Mouse (Mus musculus) MEL (cell line): Measurements from ENCODE around the gene Thoc7.

ENCODE experiments used
- CHD2 ChIP-seq: IDR thresholded peaks from 2 replicates; pipeline ENCODE4 v1.6.1; 2011; ENCODE audit warnings: low read length, improper control_type of control experiment
- CTCF ChIP-seq, 3 experiments: IDR thresholded peaks in 2 of 3; conservative IDR thresholded peaks in 1 of 3; 2 replicates each; pipeline ENCODE4 v1.5.1; 2011 to 2012; ENCODE audit warnings: low read length in 3 of 3, low read depth in 2 of 3, mild to moderate bottlenecking in 2 of 3, improper control_type of control experiment in 1 of 3, inconsistent platforms in 1 of 3, mixed read lengths in 1 of 3, moderate library complexity in 1 of 3; ENCODE audit not compliant: control insufficient read depth in 1 of 3, insufficient read depth in 1 of 3, poor library complexity in 1 of 3, severe bottlenecking in 1 of 3
- ELF1 ChIP-seq: IDR thresholded peaks from 2 replicates; pipeline ENCODE4 v1.6.1; 2014; ENCODE audit warnings: low read depth, mild to moderate bottlenecking, inconsistent platforms, low read length, improper control_type of control experiment, moderate library complexity
- EP300 ChIP-seq, 2 experiments: IDR thresholded peaks; 2 replicates each; pipeline ENCODE4 v1.6.1; 2011; ENCODE audit warnings: improper control_type of control experiment in 2 of 2, low read length in 2 of 2, low read depth in 1 of 2, mild to moderate bottlenecking in 1 of 2
- JUND ChIP-seq: IDR thresholded peaks from 2 replicates; pipeline ENCODE4 v1.6.1; 2011; ENCODE audit warnings: low read depth, mild to moderate bottlenecking, improper control_type of control experiment, low read length
- KAT2A ChIP-seq: conservative IDR thresholded peaks from 2 replicates; pipeline ENCODE4 v1.6.1; 2012; ENCODE audit warnings: low read depth, low read length, improper control_type of control experiment, inconsistent platforms
- MAX ChIP-seq: IDR thresholded peaks from 2 replicates; pipeline ENCODE4 v1.6.1; 2011; ENCODE audit warnings: low read length, improper control_type of control experiment
- POLR2A ChIP-seq, 2 experiments: IDR thresholded peaks; 2 replicates each; pipeline ENCODE4 v1.6.1; 2011 to 2012; ENCODE audit warnings: low read length in 2 of 2, mild to moderate bottlenecking in 2 of 2, control low read depth in 1 of 2, improper control_type of control experiment in 1 of 2, low read depth in 1 of 2, moderate library complexity in 1 of 2; ENCODE audit not compliant: control insufficient read depth in 1 of 2, insufficient read depth in 1 of 2, poor library complexity in 1 of 2
- POLR2AphosphoS5 ChIP-seq: IDR thresholded peaks from 2 replicates; pipeline ENCODE4 v1.6.1; 2012; ENCODE audit warnings: low read depth, borderline replicate concordance, mild to moderate bottlenecking, inconsistent platforms, low read length, moderate library complexity, mixed read lengths
- RCOR1 ChIP-seq: IDR thresholded peaks from 2 replicates; pipeline ENCODE4 v1.6.1; 2012; ENCODE audit warnings: low read depth, mild to moderate bottlenecking, inconsistent platforms, low read length, improper control_type of control experiment
- TAL1 ChIP-seq: IDR thresholded peaks from 2 replicates; pipeline ENCODE4 v1.6.1; 2012; ENCODE audit warnings: mild to moderate bottlenecking, inconsistent platforms, low read length, moderate library complexity, mixed read lengths
- TCF12 ChIP-seq: IDR thresholded peaks from 2 replicates; pipeline ENCODE4 v1.6.1; 2014; ENCODE audit warnings: low read depth, mild to moderate bottlenecking, inconsistent platforms, low read length, improper control_type of control experiment, moderate library complexity
- ZC3H11A ChIP-seq: IDR thresholded peaks from 2 replicates; pipeline ENCODE4 v1.6.1; 2012; ENCODE audit warnings: low read depth, mild to moderate bottlenecking, inconsistent platforms, low read length, improper control_type of control experiment

DNA sequence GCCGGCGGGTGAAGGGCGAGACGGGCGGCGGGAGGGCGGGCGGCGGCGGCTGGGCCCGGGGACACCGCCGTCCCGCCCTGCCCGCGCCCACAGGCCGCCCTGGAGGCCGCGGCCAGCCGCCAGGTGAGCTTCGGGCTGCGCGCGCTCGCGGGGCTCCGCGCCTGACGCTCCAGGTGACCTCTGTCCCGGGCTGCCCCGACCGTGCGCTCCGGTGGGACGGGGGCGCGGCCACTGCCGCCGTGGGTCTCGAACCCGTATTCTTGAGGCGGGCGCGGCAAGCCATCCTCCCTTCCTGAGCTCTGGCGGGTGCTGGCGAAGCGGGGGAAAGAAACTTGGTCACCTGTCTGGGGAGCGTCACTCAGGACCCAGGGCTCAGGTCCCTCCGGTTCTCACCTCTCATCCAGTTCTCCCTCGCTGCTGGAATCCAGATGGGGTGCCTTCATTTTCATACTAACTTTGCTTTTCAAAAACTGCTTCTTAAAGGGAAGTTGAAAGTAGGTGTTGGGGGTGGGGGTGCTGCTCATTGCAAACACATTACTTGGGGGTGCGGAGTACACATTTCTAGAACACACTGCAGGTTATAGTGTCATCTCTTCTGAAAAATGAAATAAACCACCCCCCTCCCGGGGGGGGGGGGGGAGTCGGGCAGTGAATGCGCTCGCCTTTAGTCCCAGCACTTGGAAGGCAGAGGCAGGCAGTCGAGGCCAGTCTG lies at the start of gene Thoc7, which contains the start of gene Atxn7:
- TF ChIP-seq MAX = no peak; the same call in 1 of the 2 replicates
- no peak for TF ChIP-seq JUND
- no peak for TF ChIP-seq TAL1
- no peak for TF ChIP-seq KAT2A
- 0 out of 2 replicates have a peak, but pooled peaks have one; percentile 29 for TF ChIP-seq TCF12
- TF ChIP-seq CTCF (IDR thresholded peaks at IDR 0.05 in 2 of 3, conservative IDR thresholded peaks at IDR 0.05 in 1 of 3; ENCODE audit: control insufficient read depth in 1 of 3, insufficient read depth in 1 of 3, low read depth in 2 of 3, low read length in 3 of 3, poor library complexity in 1 of 3, severe bottlenecking in 1 of 3) = no peak
- no peak for TF ChIP-seq RCOR1
- TF ChIP-seq POLR2A (IDR thresholded peaks at IDR 0.05; ENCODE audit: control insufficient read depth in 1 of 2, insufficient read depth in 1 of 2, low read depth in 1 of 2, low read length in 2 of 2, poor library complexity in 1 of 2) = no peak; a peak in 2 of 4 replicates
- no peak for TF ChIP-seq CHD2
- TF ChIP-seq POLR2AphosphoS5 = no peak
- no peak for TF ChIP-seq ELF1
- TF ChIP-seq EP300 (IDR thresholded peaks at IDR 0.05; ENCODE audit: low read depth in 1 of 2, low read length in 2 of 2) = no peak
- TF ChIP-seq ZC3H11A = no peak
